Mouse (Mus musculus) cerebellum, postnatal 4 days (tissue): ENCODE measurements around the gene Strn3.
"Not testable (repeated sequence)": the region's sequence is repeated elsewhere in the genome, so short reads cannot be mapped to it uniquely, and the experiment has no call there.

Experiments
- DNase-seq, 2 experiments: peaks; one replicate each; pipeline ENCODE4 v3.0.0; 2022; ENCODE audit warnings: low spot score in 2 of 2, mixed read lengths in 1 of 2

Strn3 gene

GRCm38 (mm10) chr12:51693419-51693818, 1.7 kb upstream of the Strn3 start:
- no peak for DNase-seq

GRCm38 (mm10) chr12:51692870-51693269, 1.2 kb upstream of the Strn3 start:
- DNase-seq: not testable (repeated sequence)

DNA sequence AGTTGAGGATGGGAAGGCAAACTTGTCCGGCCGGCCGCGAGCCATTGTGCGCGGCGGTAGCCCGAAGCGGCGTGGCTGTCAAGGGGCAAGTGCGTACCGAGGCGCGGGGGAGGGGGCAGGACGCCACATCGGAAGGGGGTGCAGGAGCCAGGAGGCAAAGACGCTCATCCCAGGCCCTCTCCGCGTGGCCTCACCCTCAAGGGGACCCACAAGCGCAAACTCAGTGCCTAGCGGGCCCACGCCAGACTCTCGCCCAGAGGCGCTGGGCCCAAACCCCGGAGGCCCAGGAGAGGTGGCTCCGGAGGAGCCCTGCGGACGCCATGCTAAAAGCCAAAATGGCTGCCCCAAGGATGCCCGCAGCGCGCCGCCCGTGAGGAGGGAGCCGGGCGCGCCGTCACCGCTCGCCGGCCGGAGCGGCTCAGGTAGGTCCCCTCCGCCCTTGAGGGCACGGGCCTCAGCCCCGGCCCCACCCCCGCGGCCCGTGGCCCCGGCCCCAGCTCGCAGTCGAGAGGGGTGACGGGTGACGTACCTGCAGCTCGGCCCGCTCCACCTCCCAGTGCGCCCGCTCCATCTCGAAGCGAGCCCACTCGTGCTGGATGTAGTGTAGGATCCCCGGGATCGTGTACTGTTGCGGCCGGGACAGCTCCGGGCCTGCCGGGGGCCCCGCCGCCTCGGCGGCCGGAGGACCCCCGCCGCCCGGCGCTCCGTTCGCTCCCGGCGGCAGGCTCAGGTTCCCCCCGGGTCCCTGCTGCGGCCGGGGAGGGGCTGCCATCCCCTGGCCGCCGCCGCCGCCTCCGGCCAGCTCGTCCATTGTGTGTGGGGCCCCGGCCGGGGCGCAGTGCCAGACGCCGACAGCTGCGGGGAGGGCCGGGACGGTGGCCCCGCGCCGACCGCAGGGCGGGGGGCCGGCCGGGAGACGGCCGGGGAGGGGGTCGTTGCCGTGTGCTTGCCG, 528 bp downstream of the Strn3 start, which contains the start of gene Ap4s1:
Gene Ap4s1, plus strand, starts transcription at position 141 of the 952 bp plus-strand sequence.
- peak; percentile 49 to 70 for DNase-seq

DNA sequence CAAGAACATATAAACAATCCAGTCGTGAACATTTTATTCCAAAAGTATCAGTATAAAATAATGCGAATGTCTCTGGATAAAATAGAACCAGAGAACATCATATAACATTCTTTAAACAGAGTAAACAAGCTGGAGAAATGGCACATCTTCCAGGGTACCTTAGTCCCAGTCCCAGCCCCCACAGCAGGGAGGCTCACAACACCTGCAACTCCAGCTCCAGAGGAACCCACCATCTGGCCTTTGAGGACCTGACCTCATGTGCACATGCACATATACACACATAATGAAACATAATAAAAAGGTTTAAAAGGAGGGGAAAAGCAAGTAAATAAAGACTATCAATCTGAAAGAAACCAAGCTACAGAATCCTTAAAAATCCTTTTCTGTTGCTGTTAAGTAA, 3.2 kb downstream of the Strn3 start:
- DNase-seq: no peak

- no peak for DNase-seq
Observed at GRCm38 (mm10) chr12:51678844-51679243, 12.9 kb downstream of the Strn3 start.

DNA sequence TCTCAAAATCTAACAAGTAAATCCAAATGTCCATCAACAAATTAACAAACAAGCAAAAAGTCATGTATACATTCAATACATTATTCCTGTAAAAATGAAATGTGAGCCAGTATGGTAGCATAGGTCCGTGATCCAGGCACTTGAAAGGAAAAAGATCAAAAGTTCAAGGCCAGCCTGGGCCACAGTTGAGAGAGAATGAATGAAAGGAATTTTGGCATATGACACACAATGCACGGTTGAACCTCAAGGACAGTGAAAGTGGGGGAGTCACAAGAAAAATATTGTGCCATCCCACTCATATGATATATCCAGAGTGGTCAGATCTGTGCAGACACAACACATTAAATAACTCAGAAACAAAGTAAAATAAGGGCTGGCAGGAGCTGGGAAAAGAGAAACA, 15.3 kb downstream of the Strn3 start:
- DNase-seq: no peak

DNA sequence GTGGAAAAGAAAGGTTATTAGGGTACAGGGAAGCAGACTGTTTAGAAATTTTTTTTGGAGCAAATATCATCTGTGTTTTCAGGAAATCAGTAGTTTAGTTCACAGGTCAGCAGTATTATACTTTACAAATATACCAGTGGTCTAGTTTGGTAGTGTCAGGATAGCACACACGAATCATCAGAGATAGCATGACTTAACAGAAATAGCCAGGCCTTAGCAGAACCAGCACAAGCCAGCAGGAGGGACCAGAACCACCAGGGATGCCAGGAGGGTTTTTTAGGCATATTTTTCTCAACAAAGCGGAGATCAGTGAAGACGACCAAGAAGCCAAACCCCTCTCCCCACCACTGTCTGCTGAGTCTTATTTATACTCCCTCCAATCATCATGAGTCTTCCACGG, 18.4 kb downstream of the Strn3 start:
- no peak for DNase-seq

GRCm38 (mm10) chr12:51671231-51671891, 20.3 kb downstream of the Strn3 start:
- DNase-seq: no peak

DNA sequence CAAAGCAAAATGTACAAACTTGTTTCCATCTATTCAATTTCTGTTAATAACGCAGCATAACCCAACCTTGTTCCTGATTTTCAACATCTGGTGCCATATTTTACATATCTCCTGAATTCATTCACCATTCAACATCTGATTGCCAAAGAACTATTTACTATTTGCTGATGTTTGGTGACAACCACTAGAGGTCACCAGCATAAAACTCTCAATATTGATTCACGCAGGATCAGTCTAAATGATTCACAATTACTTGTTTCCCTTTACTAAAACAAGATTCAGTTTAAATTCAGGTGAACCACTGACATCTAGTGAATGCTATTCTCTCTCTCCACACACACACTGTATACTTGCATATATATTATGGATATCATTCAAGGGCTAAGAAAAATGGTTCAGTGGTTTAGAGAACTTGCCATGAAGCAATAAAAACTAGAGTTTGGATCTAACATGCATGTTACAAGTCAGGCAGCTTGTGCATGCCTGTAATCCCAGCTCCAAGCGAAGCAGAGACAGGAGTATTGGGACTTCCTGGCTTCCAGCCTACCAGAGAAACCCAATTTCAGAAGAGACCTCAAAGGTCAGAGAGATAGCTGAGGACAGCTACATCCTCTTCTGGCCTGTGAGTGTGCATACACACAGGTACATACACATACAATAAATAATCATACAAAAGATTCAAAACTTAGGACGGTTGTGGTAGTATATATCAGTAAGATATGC, 24.8 kb downstream of the Strn3 start:
- no peak for DNase-seq

GRCm38 (mm10) chr12:51663908-51664307, 27.8 kb downstream of the Strn3 start:
- DNase-seq: no peak

DNA sequence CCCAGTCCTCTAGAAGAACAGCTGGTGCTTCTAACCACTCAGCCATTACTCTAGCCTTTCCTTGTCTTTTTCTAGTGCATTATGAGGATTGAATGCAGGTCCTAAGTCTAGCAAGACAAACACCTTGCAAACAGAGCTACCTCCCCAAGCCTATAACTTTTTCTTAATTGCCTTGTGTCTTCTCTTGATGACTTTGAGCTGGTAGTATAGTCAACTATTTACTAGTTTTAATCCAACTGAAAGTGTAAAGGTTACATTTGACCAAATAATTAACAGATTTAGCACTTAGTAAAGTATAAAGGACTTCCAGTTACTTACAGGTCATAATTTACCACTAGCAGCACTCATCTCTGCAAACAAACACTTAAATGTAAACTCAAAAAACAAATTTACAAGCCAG, 28.7 kb downstream of the Strn3 start:
- DNase-seq: no peak

DNA sequence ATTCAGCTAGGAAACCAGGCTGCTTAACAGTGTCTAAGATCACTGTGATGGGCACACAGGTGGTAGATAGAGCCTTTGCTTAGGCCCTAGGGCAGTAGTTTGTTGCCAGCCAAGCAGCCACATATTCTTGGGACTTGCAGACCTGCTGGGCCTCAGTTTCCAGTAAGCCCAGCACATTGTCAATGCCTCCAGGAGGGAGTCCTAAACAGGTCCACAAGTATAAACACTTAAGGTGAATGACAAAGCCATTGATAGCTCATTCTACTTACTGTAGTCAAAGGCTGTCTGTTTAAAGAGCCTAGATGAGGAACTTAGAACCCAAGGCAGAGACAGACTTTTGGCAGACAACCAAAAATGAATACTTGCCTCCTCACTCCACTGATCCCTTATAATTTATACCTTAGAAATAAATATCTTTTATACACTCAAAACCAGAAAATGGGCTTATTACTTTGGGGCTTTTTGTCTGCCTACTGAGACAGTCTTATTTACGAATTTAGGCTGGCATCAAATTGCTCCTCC, 35.7 kb downstream of the Strn3 start:
- no peak for DNase-seq

GRCm38 (mm10) chr12:51649401-51649800, 42.3 kb downstream of the Strn3 start:
- DNase-seq: not testable (repeated sequence)

DNA sequence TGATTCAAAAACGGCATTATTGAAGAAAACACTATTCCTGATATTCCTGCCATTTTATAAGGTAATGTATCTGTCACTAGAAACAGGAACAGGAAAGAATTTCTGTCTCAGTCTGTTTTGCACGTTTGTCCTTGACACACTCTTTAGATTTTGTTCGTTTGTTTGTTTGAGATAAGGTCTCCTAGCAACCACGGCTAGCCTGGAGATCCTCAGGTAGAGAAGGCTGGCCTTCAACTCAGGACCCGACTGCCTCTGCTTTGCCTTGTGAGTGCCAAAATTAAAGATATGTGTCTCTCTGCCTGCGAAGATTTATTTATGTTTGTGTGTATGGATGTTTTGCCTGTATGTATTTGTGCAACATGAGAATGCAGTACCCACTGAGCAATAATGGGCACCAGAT, 49.8 kb downstream of the Strn3 start:
- no peak for DNase-seq

DNA sequence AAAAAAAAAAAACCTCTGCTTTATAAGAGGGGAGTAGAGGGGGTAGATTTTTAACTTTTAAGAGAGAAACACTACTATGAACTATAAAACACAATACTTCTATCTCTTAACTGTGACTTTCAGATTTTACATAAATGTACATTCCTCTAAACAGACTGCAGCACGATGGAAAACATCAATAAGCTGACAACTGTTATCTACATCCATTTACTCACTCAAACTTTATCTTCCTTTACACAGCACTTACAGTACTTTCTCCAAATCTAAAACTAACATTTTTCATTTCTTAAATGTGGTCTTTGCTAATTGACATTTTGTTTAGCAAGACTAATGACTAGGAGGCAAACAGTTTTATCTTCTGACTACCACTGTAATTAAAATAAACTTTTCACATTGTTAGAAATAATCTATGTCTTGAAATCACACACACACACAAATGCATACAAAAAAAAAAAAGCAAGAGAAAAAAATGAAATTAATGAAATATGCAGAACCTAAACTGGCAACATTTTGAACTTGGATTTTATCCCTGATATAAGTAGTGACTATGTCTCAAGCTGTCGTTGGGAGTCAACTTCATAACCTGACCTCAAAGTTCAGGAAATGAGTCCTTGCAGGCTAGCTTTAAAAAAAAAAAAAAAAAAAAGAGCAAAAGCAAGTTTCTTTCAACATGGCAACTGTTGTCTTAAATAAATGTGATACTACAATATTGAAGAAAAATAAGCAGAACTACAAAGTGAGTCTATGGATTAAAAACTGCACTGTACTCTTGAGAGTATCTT, 54.8 kb downstream of the Strn3 start:
- no peak for DNase-seq

DNA sequence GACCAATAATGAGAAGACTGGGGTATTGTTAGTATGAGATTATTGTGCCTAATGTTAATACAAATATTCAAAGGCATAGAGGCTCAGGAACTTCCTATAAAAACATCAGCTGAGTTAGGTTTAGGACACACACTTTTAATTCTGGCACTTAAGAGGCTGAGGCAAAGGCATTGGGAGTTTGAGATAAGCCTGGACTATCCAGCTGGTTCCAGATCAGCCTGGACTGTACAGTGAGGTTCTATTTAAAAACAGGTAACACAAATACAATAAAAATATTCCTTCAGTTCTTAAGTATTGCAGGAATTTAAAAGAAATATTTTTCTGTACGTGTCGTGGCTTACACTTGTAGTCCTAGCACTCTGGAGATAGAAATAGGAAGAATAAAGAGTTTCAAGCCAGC, 55.4 kb downstream of the Strn3 start:
- no peak for DNase-seq

DNA sequence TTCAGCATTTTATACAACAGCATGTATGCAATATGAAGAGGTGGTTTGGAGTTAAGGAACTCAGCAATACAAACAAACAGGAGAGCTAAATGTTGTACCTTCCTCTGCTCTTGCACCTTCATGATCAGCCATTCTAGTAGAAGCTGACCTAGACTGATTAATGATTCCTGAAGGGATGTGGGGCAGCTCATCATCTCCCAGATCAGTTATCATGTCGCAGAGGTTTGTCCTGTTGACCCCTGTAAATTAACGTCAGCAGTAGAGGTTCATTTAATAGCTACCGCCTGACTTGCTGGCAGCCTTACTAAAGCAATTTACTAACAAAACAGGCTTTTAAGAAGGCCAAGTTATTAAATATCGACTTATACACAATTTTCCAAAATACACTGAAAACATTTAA, 58.2 kb downstream of the Strn3 start:
- no peak for DNase-seq

GRCm38 (mm10) chr12:51623366-51623694, 68.4 kb downstream of the Strn3 start:
- DNase-seq: no peak

DNA sequence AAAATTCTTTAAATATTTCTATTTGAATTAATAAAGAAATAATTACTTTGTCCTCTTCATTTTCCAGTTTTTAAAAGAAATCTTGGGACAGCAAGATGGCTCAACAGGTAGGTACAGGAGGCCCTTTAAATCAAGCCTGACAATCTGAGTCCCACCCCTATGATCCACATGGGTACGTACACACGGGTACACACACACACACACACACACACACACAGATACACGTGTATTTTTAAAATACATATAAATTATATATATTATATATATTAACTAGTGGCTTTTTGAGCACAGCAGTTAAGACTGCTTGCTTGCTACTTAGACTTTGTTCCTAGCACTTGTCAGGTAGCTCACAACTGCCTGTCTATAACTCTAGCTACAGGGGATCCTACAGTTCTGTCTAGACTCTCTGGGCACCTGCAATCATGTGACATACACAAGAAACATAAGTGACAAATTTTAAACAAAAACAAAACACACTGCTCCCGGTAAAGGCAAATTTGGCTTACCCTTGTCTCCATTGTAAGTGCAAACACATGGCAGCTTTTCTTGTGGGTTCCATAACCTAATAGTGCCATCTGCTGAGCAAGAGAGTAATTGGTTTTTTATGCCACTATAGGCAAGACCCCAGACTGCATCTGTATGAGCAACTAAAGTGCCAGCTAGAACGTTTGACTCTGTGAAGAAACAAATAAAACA, 68.9 kb downstream of the Strn3 start:
- DNase-seq: no peak

DNA sequence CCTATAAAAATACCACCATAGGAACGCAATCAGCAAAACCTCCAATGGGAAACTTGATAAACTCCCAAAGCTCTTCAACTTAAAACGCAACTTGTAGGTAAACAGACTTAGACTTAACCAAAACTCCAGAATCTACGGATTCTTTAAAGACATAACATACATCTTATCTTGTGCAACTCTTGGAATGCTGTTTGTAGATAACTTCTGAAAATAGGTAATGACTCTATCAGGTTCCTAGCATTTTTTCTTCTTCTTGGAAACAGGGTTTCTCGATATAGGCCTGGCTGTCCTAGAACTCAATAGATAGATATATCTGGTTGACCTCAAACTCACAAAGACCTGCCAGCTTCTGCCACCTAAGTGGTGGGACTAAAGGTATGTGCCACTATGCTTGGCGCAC, 70.5 kb downstream of the Strn3 start:
- DNase-seq: no peak

DNA sequence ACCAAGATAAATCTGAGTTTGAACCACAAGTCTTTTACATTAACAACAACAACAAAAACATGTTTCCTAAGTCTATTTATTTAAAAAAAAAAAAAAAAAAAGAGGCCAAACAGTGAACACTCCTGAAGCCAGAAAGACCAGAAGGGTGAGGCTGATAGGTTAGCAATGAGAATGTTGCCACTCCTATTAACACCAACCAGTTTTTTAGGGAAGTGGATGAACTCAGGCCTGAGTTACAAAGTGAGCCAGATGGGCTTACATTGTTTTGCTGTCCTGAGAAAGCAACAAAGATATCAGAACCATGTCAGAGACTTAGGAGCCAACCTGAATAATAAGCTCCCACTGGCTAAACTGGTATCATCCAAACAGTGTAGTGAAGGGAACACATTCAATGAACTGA, 71.1 kb downstream of the Strn3 start:
- no peak for DNase-seq
